Mouse (Mus musculus) kidney, adult 2 months (tissue): ENCODE results near the gene Zfp568.

Source experiments
- CTCF ChIP-seq: fragments of 200-500 bp; conservative IDR thresholded peaks from 2 replicates; pipeline ENCODE4 v1.5.1; 2011; ENCODE audit warnings: low read depth, mild to moderate bottlenecking, control low read depth, low read length, moderate library complexity, mixed read lengths; ENCODE audit not compliant: insufficient read depth, insufficient read length
- POLR2A ChIP-seq: fragments of 200-500 bp; IDR thresholded peaks from one replicate; pipeline ENCODE4 v1.6.1; 2011; ENCODE audit warnings: low read depth, low read length, control low read depth

- TF ChIP-seq CTCF, result no peak
- no peak for TF ChIP-seq POLR2A
These were observed 11.4 kb downstream of the Zfp568 start for GRCm38 (mm10) chr7:29995134-29995533.
